ENCODE assay signal across 8 mouse cellular contexts in the genomic region with DNA sequence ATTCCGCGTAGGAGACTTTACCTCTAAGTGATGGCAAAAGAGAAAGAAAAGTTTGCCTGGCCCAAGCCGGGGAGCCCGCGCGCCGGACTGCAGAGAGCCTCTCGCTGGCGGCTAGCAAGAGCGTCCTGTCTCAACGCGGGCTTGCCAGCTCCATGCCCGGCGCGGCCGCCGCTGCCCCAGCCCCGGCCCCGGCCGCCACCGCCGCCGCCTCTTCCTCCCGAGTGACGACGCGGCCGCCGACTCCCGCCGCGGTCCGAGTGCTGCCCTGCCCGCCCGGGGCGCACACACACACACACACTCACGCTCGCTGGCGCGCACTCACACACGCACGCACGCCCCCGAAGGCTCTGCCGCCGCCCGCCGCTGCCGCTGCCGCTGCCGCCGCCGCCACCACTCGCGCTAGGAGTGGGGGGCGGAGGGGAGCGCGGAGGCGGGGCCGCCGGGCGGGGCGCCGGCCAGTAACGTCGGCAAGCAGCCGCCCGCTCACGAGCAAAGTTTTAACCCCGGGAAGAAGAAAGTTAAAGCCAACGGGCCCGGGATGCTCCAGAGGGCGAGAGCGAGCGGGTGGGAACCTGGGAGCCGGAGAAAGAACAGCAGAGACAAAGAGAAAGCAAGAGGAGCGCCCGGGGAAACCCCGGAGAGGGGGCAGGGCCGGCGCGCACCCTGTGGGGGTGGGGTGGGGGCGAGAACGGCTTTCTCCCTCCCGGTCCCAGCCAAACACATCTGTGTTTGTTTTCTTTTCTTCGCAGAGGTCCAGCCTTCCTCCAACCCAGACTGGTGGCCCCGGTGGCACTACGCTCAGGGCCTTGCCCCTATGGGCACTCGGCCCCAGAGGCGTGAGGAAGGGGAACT. TPM values are rescaled to one million over a fixed set of nuclear protein-coding genes. Genes with fewer than 3 reads are reported as not detected.
DNase-seq lines count a peak whose midpoint lies in the region; ATAC-seq and TF ChIP-seq lines count a peak whose summit lies in the region.

No protein-coding gene starts in this region.

- TF ChIP-seq POLR2A in liver, adult 2 months (IDR thresholded peaks at IDR 0.05; ENCODE audit: extremely low read depth, insufficient read depth, low read length) = no peak
- TF ChIP-seq POLR2A in myocyte (IDR thresholded peaks at IDR 0.05; ENCODE audit: insufficient read length, low read depth) = peak; percentile 79

- under 1% methylated on average over 60 of the region's 90 CpGs for WGBS in hindbrain, embryonic 16.5 days
- 4% methylated on average over 88 of the region's 90 CpGs for WGBS in liver, adult 2 months

- H3ac ChIP-seq in myocyte (ENCODE audit: control insufficient read depth, insufficient read length) = peak overlapping the region; percentile 75

- H3K36me3 ChIP-seq in hindbrain, embryonic 16.5 days (ENCODE audit: control insufficient read depth, insufficient read depth, low read length) = no peaks in the 10 kb centered on the region
- no peaks in the 10 kb centered on the region for H3K36me3 ChIP-seq in liver, adult 2 months (ENCODE audit: control insufficient read depth, insufficient read depth, low read length)
- no peaks in the 10 kb centered on the region for H3K36me3 ChIP-seq in myocyte (ENCODE audit: control insufficient read depth, insufficient read depth)

- H3K4me1 ChIP-seq in hindbrain, embryonic 16.5 days (ENCODE audit: control insufficient read depth, insufficient read depth, low read depth, low read length) = peaks cover 32% of the 10 kb centered on the region
- no peaks in the 10 kb centered on the region for H3K4me1 ChIP-seq in liver, adult 2 months (ENCODE audit: control insufficient read depth, insufficient read depth, low read length)

- peak; percentile 14 for DNase-seq in cerebellum, adult 11 months
- DNase-seq in cerebellum, adult 8-10 months = no peak
- peak; percentile 31 for DNase-seq in brain, adult 2 months (ENCODE audit: low read depth, low spot score)
- peak; percentile 68 for DNase-seq in gastrocnemius, postnatal 10 days
- no peak for DNase-seq in liver, adult 2 months (ENCODE audit: extremely low read depth, low read depth, low spot score)
- peak; percentile 23 to 27 for DNase-seq in thymus, adult 18-20 months

- H3K79me2 ChIP-seq in liver, adult 2 months (ENCODE audit: control insufficient read depth, insufficient read depth, low read length) = no peaks in the 10 kb centered on the region
- peaks cover 4% of the 10 kb centered on the region for H3K79me2 ChIP-seq in myocyte (ENCODE audit: control insufficient read depth, insufficient read depth)

- peak overlapping the region; percentile 78 for H3K4me2 ChIP-seq in hindbrain, embryonic 16.5 days (ENCODE audit: low read length)
- peak overlapping the region; percentile 73 for H3K4me2 ChIP-seq in myocyte (ENCODE audit: low read depth)

- peak overlapping the region; percentile 71 for H3K27ac ChIP-seq in hindbrain, embryonic 16.5 days (ENCODE audit: low read depth, low read length)
- H3K27ac ChIP-seq in liver, adult 2 months (replicated peaks; ENCODE audit: insufficient read depth, low read depth, low read length) = no peak overlapping the region

- peaks cover 23% of the 10 kb centered on the region for H3K27me3 ChIP-seq in hindbrain, embryonic 16.5 days (replicated peaks; ENCODE audit: control insufficient read depth, insufficient read depth, low read length)
- peaks cover 29% of the 10 kb centered on the region for H3K27me3 ChIP-seq in liver, adult 2 months (ENCODE audit: control insufficient read depth, insufficient read depth, low read length)
- no peaks in the 10 kb centered on the region for H3K27me3 ChIP-seq in myocyte (ENCODE audit: control insufficient read depth, insufficient read depth, insufficient read length)

- no peaks in the 10 kb centered on the region for H3K9me3 ChIP-seq in hindbrain, embryonic 16.5 days (ENCODE audit: control insufficient read depth, low read length)

- ATAC-seq in hindbrain, embryonic 16.5 days = peak; percentile 77

- peak overlapping the region; percentile 67 for H3K9ac ChIP-seq in hindbrain, embryonic 16.5 days (ENCODE audit: low read depth, low read length)
- peak overlapping the region; percentile 79 for H3K9ac ChIP-seq in liver, adult 2 months (ENCODE audit: low read depth, low read length)

- peak overlapping the region; percentile 64 for H3K4me3 ChIP-seq in hindbrain, embryonic 16.5 days (ENCODE audit: low read length)
- H3K4me3 ChIP-seq in liver, adult 2 months (ENCODE audit: insufficient read depth, low read depth, low read length) = peak overlapping the region; percentile 69
- peak overlapping the region; percentile 47 for H3K4me3 ChIP-seq in myocyte

- no peak for TF ChIP-seq CTCF in liver, adult 2 months (IDR thresholded peaks at IDR 0.05; ENCODE audit: low read depth, low read length)

TF ChIP-seq in myocyte, 11 proteins besides CTCF, POLR2A, EP300 and RAD21:
- no peak for TF ChIP-seq E2F4 (IDR thresholded peaks at IDR 0.05; ENCODE audit: insufficient read depth)
- TF ChIP-seq MYOD1 (IDR thresholded peaks at IDR 0.05; ENCODE audit: control insufficient read depth in 1 of 3, insufficient read length in 2 of 3, low read depth in 2 of 3) = peak in 1 of 3 experiments; percentile 61
- TF ChIP-seq MYOG (IDR thresholded peaks at IDR 0.05; ENCODE audit: control insufficient read depth in 1 of 3, insufficient read depth in 1 of 3, insufficient read length in 2 of 3, low read depth in 2 of 3) = peak in 2 of 3 experiments; percentile 15 to 48
- TF ChIP-seq CEBPB (IDR thresholded peaks at IDR 0.05; ENCODE audit: insufficient read depth, poor library complexity, severe bottlenecking) = no peak
- no peak for TF ChIP-seq USF1 (IDR thresholded peaks at IDR 0.05; ENCODE audit: low read depth)
- no peak for TF ChIP-seq TCF12 (IDR thresholded peaks at IDR 0.05; ENCODE audit: insufficient read depth, poor library complexity, severe bottlenecking)
- TF ChIP-seq POLR2AphosphoS2 (IDR thresholded peaks at IDR 0.05; ENCODE audit: insufficient read length, low read depth) = peak; percentile 32
- TF ChIP-seq REST (IDR thresholded peaks at IDR 0.05; ENCODE audit: insufficient read depth, insufficient read length) = no peak
- no peak for TF ChIP-seq SRF (IDR thresholded peaks at IDR 0.05; ENCODE audit: control insufficient read depth, insufficient read length, low read depth)
- peak; percentile 17 for TF ChIP-seq TCF3 (IDR thresholded peaks at IDR 0.05; ENCODE audit: insufficient read length, low read depth)
- TF ChIP-seq MAX (IDR thresholded peaks at IDR 0.05; ENCODE audit: low read depth) = no peak

RNA-seq across cellular contexts. Expression of a gene that starts 13.8 kb away (rescaled TPM):
- 10 to 100 TPM; 12.2 to 14.4 TPM for total RNA-seq in gastrocnemius, postnatal 10 days (2021)
- 13.3 and 21.7 TPM in 2 replicates for polyA plus RNA-seq in hindbrain, embryonic 16.5 days (2015; fragmentation: Nextera tagmentation; extraction: Ambion mirVana)
- total RNA-seq in liver, adult 2 months (2014; rRNA removed) = 4.9 and 7.2 TPM in 2 replicates
- polyA plus RNA-seq in liver, adult 2 months (2012; rRNA removed) = 5.5 and 7.8 TPM in 2 replicates
- polyA plus RNA-seq in myocyte (2012; fragmentation: generic; extraction: Trizol) = 15.6 TPM

RNA-seq across cellular contexts. Expression of a gene that starts 45.1 kb away (rescaled TPM):
- under 1 TPM; 0.52 to 0.54 TPM for total RNA-seq in gastrocnemius, postnatal 10 days (2021)
- polyA plus RNA-seq in hindbrain, embryonic 16.5 days (2015; fragmentation: Nextera tagmentation; extraction: Ambion mirVana) = 0.26 and 0.44 TPM in 2 replicates
- 0.28 and 1.2 TPM in 2 replicates for total RNA-seq in liver, adult 2 months (2014; rRNA removed)
- polyA plus RNA-seq in liver, adult 2 months (2012; rRNA removed) = 0.29 and 0.77 TPM in 2 replicates
- polyA plus RNA-seq in myocyte (2012; fragmentation: generic; extraction: Trizol) = 0.22 TPM

Comparison
In these comparisons a context has a peak if more than half of its experiments do, and no peak if none do; other contexts are left out.
1. DNase-seq: peak in cerebellum, adult 11 months (single experiment), brain, adult 2 months (single experiment), gastrocnemius, postnatal 10 days (single experiment) and thymus, adult 18-20 months (2 of 2); none in cerebellum, adult 8-10 months (single experiment) and liver, adult 2 months (single experiment).
2. Peak in every context shown above with its lines, with median percentiles within 50 percentile points of each other: H3K4me3 ChIP-seq.